9 mouse cellular contexts compared by ENCODE assay signal in genomic region chr10:64084465-64084864, GRCm38 (mm10). TPM values are rescaled to one million over a fixed set of nuclear protein-coding genes. Genes with fewer than 3 reads are reported as not detected.
DNase-seq lines count a peak whose midpoint lies in the region; ATAC-seq lines count a peak whose summit lies in the region.
"Had no signal": no experiment of that assay in that cellular context is flagged by ENCODE, and none has a peak within 500 bp of the region (broad histone marks: within the 10 kb centered on the region; RNA-seq: fewer than 3 reads in every experiment).

No protein-coding gene starts in this region.

- H3K9ac ChIP-seq in embryonic facial prominence, embryonic 11.5 days (replicated peaks; ENCODE audit: low read length): no peak overlapping the region
- no peak overlapping the region for H3K9ac ChIP-seq in neural tube, embryonic 12.5 days
- no peak overlapping the region for H3K9ac ChIP-seq in hindbrain, embryonic 13.5 days
- H3K9ac ChIP-seq: liver, embryonic 15.5 days had no signal

- no peaks in the 10 kb centered on the region for H3K36me3 ChIP-seq in embryonic facial prominence, embryonic 11.5 days (replicated peaks; ENCODE audit: control insufficient read depth, insufficient read depth, low read depth, low read length)
- H3K36me3 ChIP-seq in embryonic facial prominence, embryonic 10.5 days (replicated peaks): no peaks in the 10 kb centered on the region
- no peaks in the 10 kb centered on the region for H3K36me3 ChIP-seq in neural tube, embryonic 12.5 days
- no peaks in the 10 kb centered on the region for H3K36me3 ChIP-seq in hindbrain, embryonic 13.5 days
- H3K36me3 ChIP-seq: liver, embryonic 15.5 days had no signal

- DNase-seq in embryonic facial prominence, embryonic 11.5 days (ENCODE audit: low spot score): peak; percentile 76
- DNase-seq in embryonic facial prominence, embryonic 10.5 days (ENCODE audit: low spot score): no peak
- DNase-seq in neural tube, embryonic 10.5 days (ENCODE audit: extremely low spot score, low spot score): no peak
- peak; percentile 46 for DNase-seq in telencephalon, adult 2 months (ENCODE audit: low read depth, low spot score)

- 48% methylated on average over 4 of the region's 4 CpGs for WGBS in embryonic facial prominence, embryonic 11.5 days
- 44% methylated on average over 4 of the region's 4 CpGs for WGBS in embryonic facial prominence, embryonic 10.5 days
- WGBS in neural tube, embryonic 12.5 days: 40% methylated on average over 4 of the region's 4 CpGs
- 37% methylated on average over 4 of the region's 4 CpGs for WGBS in hindbrain, embryonic 13.5 days

- no peaks in the 10 kb centered on the region for H3K9me3 ChIP-seq in embryonic facial prominence, embryonic 11.5 days (replicated peaks; ENCODE audit: control insufficient read depth, low read length)
- no peaks in the 10 kb centered on the region for H3K9me3 ChIP-seq in embryonic facial prominence, embryonic 10.5 days
- no peaks in the 10 kb centered on the region for H3K9me3 ChIP-seq in neural tube, embryonic 12.5 days
- no peaks in the 10 kb centered on the region for H3K9me3 ChIP-seq in hindbrain, embryonic 13.5 days
- H3K9me3 ChIP-seq: liver, embryonic 15.5 days had no signal

- no peak overlapping the region for H3K4me2 ChIP-seq in embryonic facial prominence, embryonic 11.5 days (ENCODE audit: low read depth, low read length)
- H3K4me2 ChIP-seq in neural tube, embryonic 12.5 days (replicated peaks): 0 out of 2 replicates have a peak overlapping the region, but pooled peaks have one; percentile 40
- H3K4me2 ChIP-seq in hindbrain, embryonic 13.5 days: peak overlapping the region; percentile 82
- H3K4me2 ChIP-seq: liver, embryonic 15.5 days had no signal

- no peak overlapping the region for H3K4me3 ChIP-seq in embryonic facial prominence, embryonic 11.5 days (ENCODE audit: low read depth, low read length)
- no peak overlapping the region for H3K4me3 ChIP-seq in embryonic facial prominence, embryonic 10.5 days
- no peak overlapping the region for H3K4me3 ChIP-seq in neural tube, embryonic 12.5 days
- H3K4me3 ChIP-seq in hindbrain, embryonic 13.5 days: peak overlapping the region; percentile 55
- H3K4me3 ChIP-seq: liver, embryonic 15.5 days had no signal

- H3K27me3 ChIP-seq in embryonic facial prominence, embryonic 11.5 days (ENCODE audit: control insufficient read depth, insufficient read depth, low read length): peaks cover 8% of the 10 kb centered on the region; the same call in 1 of the 2 replicates
- peaks cover 43% of the 10 kb centered on the region for H3K27me3 ChIP-seq in embryonic facial prominence, embryonic 10.5 days (replicated peaks; ENCODE audit: low read depth, poor library complexity, severe bottlenecking)
- peaks cover 8% of the 10 kb centered on the region for H3K27me3 ChIP-seq in neural tube, embryonic 12.5 days (replicated peaks)
- H3K27me3 ChIP-seq in hindbrain, embryonic 13.5 days: no peaks in the 10 kb centered on the region

- peaks cover 2% of the 10 kb centered on the region; the same call in 1 of the 2 replicates for H3K4me1 ChIP-seq in embryonic facial prominence, embryonic 11.5 days (ENCODE audit: control insufficient read depth, insufficient read depth, low read length)
- peaks cover 27% of the 10 kb centered on the region for H3K4me1 ChIP-seq in embryonic facial prominence, embryonic 10.5 days
- peaks cover 22% of the 10 kb centered on the region; the same call in 1 of the 2 replicates for H3K4me1 ChIP-seq in neural tube, embryonic 12.5 days
- peaks cover 34% of the 10 kb centered on the region for H3K4me1 ChIP-seq in hindbrain, embryonic 13.5 days (replicated peaks)
- H3K4me1 ChIP-seq: liver, embryonic 15.5 days had no signal

- ATAC-seq in embryonic facial prominence, embryonic 11.5 days (replicated peaks; ENCODE audit: insufficient number of reproducible peaks, low FRiP score, low TSS enrichment, low read depth): no peak
- no peak for ATAC-seq in neural tube, embryonic 12.5 days (ENCODE audit: low FRiP score, low read depth)
- no peak for ATAC-seq in hindbrain, embryonic 13.5 days (ENCODE audit: low FRiP score)
- no peak for ATAC-seq in CD4-positive, CD25-positive, alpha-beta regulatory T cell, adult 4 months
- no peak for ATAC-seq in erythroblast, adult 5-6 weeks (replicated peaks; ENCODE audit: low FRiP score, poor library complexity, severe bottlenecking)

- no peak overlapping the region for H3K27ac ChIP-seq in embryonic facial prominence, embryonic 11.5 days (replicated peaks; ENCODE audit: low read depth, low read length)
- no peak overlapping the region for H3K27ac ChIP-seq in embryonic facial prominence, embryonic 10.5 days (replicated peaks)
- no peak overlapping the region for H3K27ac ChIP-seq in neural tube, embryonic 12.5 days
- H3K27ac ChIP-seq in hindbrain, embryonic 13.5 days: peak overlapping the region; percentile 6; the same call in 1 of the 2 replicates
- H3K27ac ChIP-seq: liver, embryonic 15.5 days had no signal

RNA-seq across cellular contexts. Expression of gene Lrrtm3, which starts 5.6 kb away (rescaled TPM):
- 0.36 and 1.3 TPM in 2 replicates for polyA plus RNA-seq in embryonic facial prominence, embryonic 11.5 days (2014; fragmentation: Nextera tagmentation; extraction: Ambion mirVana)
- 0.62 and 0.88 TPM in 2 replicates for polyA plus RNA-seq in embryonic facial prominence, embryonic 10.5 days (2016; fragmentation: Nextera tagmentation; extraction: Ambion mirVana)
- polyA plus RNA-seq in neural tube, embryonic 12.5 days (2016; fragmentation: Nextera tagmentation; extraction: Ambion mirVana): 12.2 and 12.8 TPM in 2 replicates
- 27.7 and 28.0 TPM in 2 replicates for polyA plus RNA-seq in hindbrain, embryonic 13.5 days (2015; fragmentation: Nextera tagmentation; extraction: Ambion mirVana)
- not detected for polyA plus RNA-seq in CD4-positive, CD25-positive, alpha-beta regulatory T cell, adult 4 months (2017; shearing (Covaris generic))
- total RNA-seq in erythroblast, adult 5-6 weeks (2015; ENCODE audit: low replicate concordance): not detected in 2 replicates
- total RNA-seq in erythroblast, adult 5-6 weeks (2017; ENCODE audit: low replicate concordance): not detected in 2 replicates

Comparison
In these comparisons a context has a peak if more than half of its experiments do, and no peak if none do; other contexts are left out.
1. DNase-seq: peak in embryonic facial prominence, embryonic 11.5 days (single experiment) and telencephalon, adult 2 months (single experiment); none in embryonic facial prominence, embryonic 10.5 days (single experiment) and neural tube, embryonic 10.5 days (single experiment).